Mouse (Mus musculus) adrenal gland, postnatal 25 days (tissue): ENCODE results near the gene Eif3b. TPM values are rescaled to one million over a fixed set of nuclear protein-coding genes. Genes with fewer than 3 reads are reported as not detected.
"Not testable (repeated sequence)": the region's sequence is repeated elsewhere in the genome, so short reads cannot be mapped to it uniquely, and the experiment has no call there.

Experiments
- DNase-seq: peaks from one replicate; pipeline ENCODE4 v3.0.0; 2021; ENCODE audit warnings: mixed read lengths
- total RNA-seq: library from RNA; stranded (reverse); gene quantifications from 2 replicates; pipeline ENCODE4 v1.2.3, GENCODE M21; 2021

Eif3b gene
- total RNA-seq, 1 experiment from 2014 or later: 159 TPM

GRCm38 (mm10) chr5:140396166-140396940 is 22.8 kb upstream of the Eif3b start:
- DNase-seq: peak; percentile 37

GRCm38 (mm10) chr5:140402640-140403270 is 16.4 kb upstream of the Eif3b start:
- no peak for DNase-seq

DNA sequence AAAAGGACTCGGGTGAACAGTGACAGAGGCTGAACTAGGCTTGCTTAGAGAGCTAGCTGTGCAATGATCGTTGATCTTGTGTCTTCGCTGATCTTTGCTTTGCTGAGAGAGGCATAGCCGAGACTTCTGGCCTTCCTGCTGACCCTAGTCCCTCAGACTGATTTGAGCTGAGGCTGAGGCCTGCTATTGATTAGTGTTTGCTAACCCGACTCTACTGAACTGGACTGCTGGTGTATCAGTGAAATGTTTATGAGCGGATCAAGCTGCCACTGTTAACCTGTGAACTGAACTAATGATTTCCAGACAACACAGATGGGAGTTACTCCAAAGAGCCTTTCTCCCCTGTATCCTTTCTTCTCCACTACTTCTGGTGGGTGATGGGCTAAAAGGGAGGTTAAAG is 14.0 kb upstream of the Eif3b start:
- no peak for DNase-seq

GRCm38 (mm10) chr5:140406666-140407065 is 12.5 kb upstream of the Eif3b start:
- no peak for DNase-seq

DNA sequence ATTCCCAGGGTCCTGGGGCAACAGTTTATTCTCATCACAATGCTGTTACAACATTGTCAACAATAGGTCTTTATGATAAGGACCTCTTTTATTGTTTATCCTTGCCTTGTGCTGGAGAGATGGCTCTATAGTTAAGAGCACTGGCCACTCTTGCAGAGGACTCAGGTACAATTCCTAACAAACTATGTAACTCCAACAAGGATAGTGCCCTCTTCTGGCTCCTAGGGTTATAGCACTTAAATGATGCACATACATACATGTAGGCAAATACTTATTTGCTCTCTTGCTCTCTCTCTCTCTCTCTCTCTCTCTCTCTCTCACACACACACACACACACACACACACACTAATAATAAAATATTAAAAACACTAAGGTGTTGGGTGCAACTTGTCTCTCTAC is 10.3 kb upstream of the Eif3b start:
- DNase-seq: no peak

GRCm38 (mm10) chr5:140411339-140411738 is 7.8 kb upstream of the Eif3b start:
- peak; percentile 59 for DNase-seq

GRCm38 (mm10) chr5:140414647-140415046 is 4.5 kb upstream of the Eif3b start:
- DNase-seq: no peak

DNA sequence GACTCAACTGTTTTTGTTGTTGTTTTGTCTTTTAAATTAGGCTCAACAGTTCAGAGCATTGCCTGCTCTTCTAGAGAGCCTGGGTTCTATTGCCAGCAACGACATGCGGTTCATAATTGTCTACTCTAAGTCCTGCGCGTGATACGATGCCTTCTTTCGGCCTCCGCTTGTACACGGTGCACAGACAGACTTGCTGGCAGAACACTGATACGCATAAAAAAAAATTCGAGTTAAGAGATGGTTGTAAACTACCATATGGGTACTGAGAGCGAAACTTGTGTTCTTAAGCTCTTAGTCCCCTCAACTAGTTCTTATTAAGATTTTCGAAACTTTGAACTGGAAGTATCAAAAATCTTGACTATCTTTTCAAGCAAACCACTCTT is 1.0 kb upstream of the Eif3b start:
- no peak for DNase-seq

DNA sequence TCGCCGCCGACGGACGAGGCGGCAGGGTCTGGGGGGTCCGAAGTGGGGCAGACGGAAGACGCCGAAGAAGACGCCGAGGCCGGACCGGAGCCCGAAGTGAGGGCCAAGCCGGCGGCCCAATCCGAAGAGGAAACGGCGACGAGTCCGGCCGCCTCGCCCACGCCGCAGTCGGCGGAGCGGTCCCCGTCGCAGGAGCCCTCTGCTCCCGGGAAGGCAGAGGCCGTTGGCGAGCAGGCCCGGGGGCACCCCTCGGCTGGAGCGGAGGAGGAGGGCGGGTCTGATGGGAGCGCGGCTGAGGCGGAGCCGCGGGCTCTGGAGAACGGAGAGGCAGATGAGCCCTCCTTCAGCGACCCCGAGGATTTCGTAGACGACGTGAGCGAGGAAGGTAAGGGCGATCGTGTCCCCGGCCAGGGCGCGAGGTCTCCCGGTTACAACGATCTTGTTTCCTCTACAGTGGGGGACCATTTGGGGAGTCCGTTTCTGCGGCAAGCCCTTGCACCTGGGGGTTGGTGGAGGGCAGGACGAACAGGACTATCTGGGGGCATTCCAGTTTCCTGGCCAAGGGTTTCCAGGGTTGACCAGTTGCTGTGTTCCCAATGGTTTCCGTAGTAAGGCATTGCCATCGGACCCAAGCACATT is 433 bp downstream of the Eif3b start:
- peak; percentile 54 for DNase-seq

- no peak for DNase-seq
Measured at GRCm38 (mm10) chr5:140420616-140421015, 1.5 kb downstream of the Eif3b start.

DNA sequence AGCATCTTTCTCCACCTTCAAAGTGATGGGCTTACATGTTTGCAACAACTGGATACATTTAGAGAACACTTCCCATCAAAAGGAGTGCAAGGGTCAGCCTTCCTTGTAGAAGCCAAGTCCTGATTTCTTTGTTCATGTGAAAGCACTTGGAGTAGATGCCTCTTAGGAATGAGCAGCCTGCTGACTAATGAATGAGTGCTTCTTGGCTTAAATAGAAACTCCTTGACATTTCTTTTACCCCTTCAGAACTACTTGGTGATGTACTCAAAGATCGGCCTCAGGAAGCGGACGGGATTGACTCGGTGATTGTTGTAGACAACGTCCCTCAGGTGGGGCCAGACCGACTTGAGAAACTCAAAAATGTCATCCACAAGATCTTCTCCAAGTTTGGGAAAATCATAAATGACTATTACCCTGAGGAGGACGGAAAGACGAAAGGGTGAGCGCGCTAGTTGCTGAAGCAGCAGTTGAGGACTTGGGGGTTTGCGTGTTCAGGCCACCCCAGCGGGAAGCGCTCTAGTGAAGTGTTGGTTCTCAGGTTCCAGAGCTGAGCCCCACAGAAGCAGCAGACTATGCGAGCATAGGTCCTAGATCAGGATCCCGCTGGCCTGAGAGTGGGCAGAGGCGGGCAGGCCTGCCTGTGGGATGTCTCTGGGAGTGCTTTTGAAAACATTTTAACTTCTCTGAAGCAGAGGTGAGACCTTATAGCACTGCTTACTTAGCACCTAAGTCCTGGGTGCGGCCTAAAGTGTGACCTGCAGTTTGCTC is 6.1 kb downstream of the Eif3b start:
- no peak for DNase-seq

DNA sequence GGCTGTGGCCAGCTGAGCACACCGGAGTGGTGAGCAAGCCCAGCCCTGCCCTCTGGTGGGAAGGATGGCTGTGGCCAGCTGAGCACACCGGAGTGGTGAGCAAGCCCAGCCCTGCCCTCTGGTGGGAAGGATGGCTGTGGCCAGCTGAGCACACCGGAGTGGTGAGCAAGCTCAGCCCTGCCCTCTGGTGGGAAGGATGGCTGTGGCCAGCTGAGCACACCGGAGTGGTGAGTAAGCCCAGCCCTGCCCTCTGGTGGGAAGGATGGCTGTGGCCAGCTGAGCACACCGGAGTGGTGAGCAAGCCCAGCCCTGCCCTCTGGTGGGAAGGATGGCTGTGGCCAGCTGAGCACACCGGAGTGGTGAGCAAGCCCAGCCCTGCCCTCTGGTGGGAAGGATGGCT is 20.0 kb downstream of the Eif3b start:
- DNase-seq: not testable (repeated sequence)

DNA sequence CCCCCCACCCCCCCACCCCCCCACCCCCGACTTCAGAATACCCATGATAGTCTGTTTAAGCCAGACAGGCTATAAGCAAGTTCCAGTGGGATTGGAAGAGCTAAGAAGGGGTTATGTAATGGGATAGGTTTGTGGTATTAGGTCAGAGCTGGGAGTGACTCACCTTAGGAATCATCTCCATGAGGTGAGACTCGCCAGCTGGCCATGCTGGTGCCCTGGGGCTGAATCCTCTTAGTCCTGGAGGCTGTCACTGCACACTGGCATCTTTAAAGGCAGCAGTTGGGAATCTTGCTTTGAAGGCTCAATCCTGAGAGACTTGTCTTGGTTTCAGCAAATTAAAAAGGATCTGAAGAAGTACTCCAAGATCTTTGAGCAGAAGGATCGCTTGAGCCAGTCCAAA is 22.3 kb downstream of the Eif3b start:
- DNase-seq: no peak

- DNase-seq: no peak
Measured at GRCm38 (mm10) chr5:140444012-140444411, 24.9 kb downstream of the Eif3b start.

DNA sequence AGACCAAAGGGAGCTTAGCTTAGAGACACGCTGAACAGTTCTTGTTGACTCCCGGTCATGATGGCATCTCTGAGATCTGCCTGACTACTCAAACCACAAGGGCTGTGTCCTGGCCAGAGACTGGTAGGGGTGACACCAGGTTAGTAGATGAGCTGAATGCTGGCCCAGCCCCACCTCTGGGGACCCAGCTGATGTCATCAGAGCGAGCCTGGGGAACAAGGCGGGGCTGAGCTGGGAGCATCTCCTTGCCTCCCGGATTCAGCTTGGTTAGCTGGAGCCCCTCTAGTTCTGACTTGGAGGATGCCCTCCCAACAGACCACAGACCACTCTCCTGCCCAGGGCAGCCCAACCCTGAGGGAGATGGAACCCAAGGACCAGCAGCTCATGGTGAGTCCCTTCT is 26.2 kb downstream of the Eif3b start, which contains the start of gene Gm4869:
Gm4869 (plus strand) TSS at position 301 of the 400 bp plus-strand sequence.
- no peak for DNase-seq

DNA sequence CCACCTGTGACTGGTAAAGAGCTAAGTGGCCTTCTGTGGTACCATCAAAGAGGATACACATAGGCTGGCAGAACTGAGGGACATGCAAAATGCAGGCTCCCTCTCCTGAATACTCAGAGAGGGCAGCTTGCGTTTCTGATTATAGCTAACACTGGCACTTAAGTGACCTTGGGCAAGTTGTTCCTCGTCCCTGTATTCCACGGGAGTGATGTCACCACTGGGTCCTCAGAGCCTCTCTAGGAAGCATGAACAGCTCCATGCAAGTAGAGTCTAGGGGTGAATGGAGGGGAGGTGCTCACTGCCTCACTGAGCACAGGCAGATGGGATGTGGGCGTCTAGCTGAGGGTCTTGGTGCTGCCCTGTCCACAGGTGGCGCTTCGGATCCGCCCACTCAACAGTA is 26.9 kb downstream of the Eif3b start:
- no peak for DNase-seq

GRCm38 (mm10) chr5:140454488-140454887 is 35.4 kb downstream of the Eif3b start:
- no peak for DNase-seq

DNA sequence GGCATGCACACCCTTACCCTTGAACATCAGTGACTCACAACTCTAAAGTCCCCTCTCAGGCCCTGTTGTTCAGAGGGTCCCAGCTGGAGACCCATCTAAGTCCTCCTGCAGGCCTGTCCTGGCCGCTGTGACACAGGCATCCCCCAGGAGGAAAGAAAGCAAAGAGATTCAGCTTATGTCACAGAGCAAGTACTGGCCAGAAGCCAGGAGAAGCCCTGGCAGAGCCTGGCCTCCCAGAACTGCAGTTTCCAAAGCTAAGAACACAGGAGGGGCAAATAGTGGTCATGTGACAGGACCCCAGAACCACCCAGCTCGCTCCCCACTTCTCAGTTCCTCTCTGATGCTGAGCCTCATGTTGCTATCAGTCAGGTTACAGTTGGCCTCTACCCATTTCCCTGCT is 36.3 kb downstream of the Eif3b start:
- DNase-seq: no peak

GRCm38 (mm10) chr5:140461476-140461875 is 42.3 kb downstream of the Eif3b start:
- no peak for DNase-seq

DNA sequence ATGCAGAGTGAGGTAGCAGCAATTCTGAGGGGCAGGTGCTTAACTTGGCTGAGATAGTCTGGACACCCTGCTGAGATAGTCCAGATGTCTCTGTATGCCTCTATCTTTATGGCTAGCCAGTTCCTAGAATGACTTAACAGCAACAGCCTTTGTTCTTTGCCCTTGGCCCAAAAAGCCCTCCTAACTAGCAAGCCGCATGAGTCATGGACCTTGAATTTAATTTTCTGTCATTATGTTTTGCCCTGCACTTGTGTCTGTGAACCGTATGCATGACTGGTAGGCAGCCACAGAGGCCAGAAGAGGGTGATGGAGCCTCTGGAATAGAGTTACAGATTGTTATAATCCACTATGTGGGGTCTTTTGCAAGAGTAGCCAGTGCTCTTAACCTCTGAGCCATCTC is 44.0 kb downstream of the Eif3b start:
- not testable (repeated sequence) for DNase-seq

DNA sequence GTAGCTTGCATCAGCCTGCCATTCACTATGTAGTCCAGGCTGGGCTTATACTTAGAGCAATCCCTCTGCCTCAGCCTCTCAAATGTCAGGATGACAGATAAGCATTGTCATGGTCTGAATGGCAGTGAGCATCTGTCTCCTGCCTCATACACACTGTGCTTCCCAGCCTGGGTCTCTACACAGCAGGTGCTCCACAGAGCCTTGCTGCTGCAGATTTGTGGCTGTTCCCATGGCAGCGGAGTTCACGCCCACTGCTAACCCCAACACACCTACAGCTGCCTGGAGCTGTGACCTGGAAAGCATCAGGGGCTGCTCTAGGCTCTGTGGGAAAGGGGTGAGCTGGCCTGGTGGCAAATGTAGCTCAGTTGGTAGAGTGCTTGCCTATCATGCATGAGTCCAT is 45.8 kb downstream of the Eif3b start:
- no peak for DNase-seq

- DNase-seq: no peak
Measured at GRCm38 (mm10) chr5:140472336-140472735, 53.2 kb downstream of the Eif3b start.

DNA sequence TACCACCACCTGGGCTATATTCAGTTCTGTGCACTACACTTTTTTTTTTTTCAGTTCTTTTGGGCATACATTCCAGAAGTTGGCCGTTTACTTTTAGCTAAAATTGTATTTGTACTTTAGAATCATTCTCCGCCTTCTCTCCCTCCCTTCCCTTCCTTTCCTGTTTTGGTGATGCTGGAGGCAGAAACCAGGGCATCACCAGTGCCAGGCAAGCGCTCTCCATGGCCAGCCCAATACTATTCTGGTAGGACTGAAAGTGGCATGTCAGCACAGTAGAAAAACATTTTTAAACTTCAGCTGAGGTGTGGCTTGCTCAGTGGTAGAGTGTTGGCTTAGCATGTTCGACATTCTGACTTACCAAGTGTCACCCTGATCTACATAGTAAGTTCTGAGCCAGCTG is 62.3 kb downstream of the Eif3b start:
- DNase-seq: no peak
